Mouse (Mus musculus) E14TG2a.4 (cell line): ENCODE results near the gene Gm3646.

Experiments
- CTCF ChIP-seq: conservative IDR thresholded peaks from 2 replicates; pipeline ENCODE4 v1.5.1; 2014; ENCODE audit warnings: low read length
- NANOG ChIP-seq: IDR thresholded peaks from 2 replicates; pipeline ENCODE4 v1.6.1; 2014; ENCODE audit warnings: borderline replicate concordance, low read length, mixed read lengths
- POU5F1 ChIP-seq: IDR thresholded peaks from 2 replicates; pipeline ENCODE4 v1.6.1; 2014; ENCODE audit warnings: low read length, borderline replicate concordance

DNA sequence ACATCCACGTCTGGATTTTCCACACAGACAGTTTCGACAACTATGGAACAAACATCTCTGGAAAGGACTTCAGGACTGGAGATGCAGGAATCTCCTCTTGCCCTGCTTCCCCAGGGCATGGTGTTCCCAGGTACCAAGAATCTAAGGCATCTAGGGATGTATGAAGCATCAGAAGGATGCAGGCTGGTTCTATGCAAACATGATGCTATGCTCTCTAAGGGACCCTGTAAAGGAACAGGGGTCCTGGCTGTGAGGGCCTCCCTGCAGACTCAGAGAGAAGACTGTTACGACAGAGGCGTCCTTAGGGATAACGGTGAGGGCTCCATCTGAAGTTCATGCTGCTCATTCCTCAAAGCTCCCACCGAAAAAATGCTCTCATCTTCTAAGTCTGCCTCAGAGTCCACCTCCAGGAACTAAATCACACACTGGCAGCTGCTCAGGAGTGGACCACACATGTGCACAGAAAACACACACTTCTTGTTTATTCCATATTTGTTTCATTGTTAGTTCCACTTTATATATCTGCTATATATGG lies 44.9 kb downstream of the Gm3646 start:
- no peak for TF ChIP-seq CTCF
- TF ChIP-seq POU5F1 = no peak
- TF ChIP-seq NANOG = no peak
